In the genomic region with DNA sequence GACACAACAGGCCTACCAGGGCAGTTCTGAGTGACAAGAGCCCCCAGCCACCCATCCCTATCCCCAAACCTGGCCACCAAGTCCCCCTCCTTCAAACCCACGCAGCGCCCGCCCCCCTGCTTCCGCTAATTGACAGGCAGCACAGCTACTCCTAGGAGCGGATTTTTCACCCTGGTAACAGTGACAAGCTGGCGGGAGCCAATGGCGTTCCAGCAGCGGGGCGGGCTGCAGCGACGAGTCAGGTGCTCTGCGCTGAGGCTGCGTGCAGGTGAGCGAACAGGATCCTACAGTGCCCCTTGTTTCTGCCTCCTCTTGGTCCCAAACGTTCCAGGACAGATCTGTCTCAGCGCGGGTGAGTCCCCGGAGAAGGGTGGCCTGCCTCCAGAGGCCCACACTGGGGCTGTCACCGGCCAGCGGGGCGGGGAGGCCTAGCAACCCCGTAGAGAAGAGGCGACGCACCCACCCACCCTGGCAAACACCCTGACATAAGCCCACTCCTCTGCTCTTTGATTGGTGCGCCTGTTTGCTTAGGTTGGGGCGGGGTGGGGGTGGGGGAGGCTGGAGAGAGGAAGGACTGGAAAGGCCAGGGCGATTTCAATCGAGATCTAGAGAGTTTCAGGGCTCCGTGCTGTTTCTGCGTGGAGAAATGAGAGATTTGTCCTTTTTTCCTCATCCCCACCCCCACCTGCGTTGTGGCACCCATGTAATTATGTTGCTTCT, we compare ENCODE assay signal across 8 mouse cellular contexts. TPM values are rescaled to one million over a fixed set of nuclear protein-coding genes. Genes with fewer than 3 reads are reported as not detected.
DNase-seq lines count a peak whose midpoint lies in the region; ATAC-seq lines count a peak whose summit lies in the region.

A gene (plus strand): TSS at position 183 of the 720 bp plus-strand sequence.

- no peaks in the 10 kb centered on the region for H3K27me3 ChIP-seq in heart, embryonic 13.5 days (replicated peaks)
- no peaks in the 10 kb centered on the region for H3K27me3 ChIP-seq in liver, embryonic 11.5 days (replicated peaks; ENCODE audit: control insufficient read depth, insufficient read depth, low read length)
- no peaks in the 10 kb centered on the region for H3K27me3 ChIP-seq in stomach, embryonic 14.5 days (ENCODE audit: control insufficient read depth, insufficient read depth, low read length)

- peaks cover 3% of the 10 kb centered on the region; the same call in 1 of the 2 replicates for H3K4me1 ChIP-seq in brown adipose tissue, adult 24 weeks (ENCODE audit: control insufficient read depth, insufficient read depth, insufficient read length, low read length)
- H3K4me1 ChIP-seq in heart, embryonic 13.5 days: peaks cover 7% of the 10 kb centered on the region; the same call in 1 of the 2 replicates
- H3K4me1 ChIP-seq in liver, embryonic 11.5 days (replicated peaks; ENCODE audit: control insufficient read depth, insufficient read depth, low read length): no peaks in the 10 kb centered on the region
- H3K4me1 ChIP-seq in stomach, embryonic 14.5 days (ENCODE audit: control insufficient read depth, insufficient read depth, low read length): no peaks in the 10 kb centered on the region

- H3K27ac ChIP-seq in brown adipose tissue, adult 24 weeks (replicated peaks; ENCODE audit: low read depth, low read length): no peak within 1 kb of the TSS
- no peak within 1 kb of the TSS for H3K27ac ChIP-seq in heart, embryonic 13.5 days (replicated peaks)
- H3K27ac ChIP-seq in liver, embryonic 11.5 days (ENCODE audit: low read depth, low read length): no peak within 1 kb of the TSS
- H3K27ac ChIP-seq in stomach, embryonic 14.5 days (ENCODE audit: low read length): peak within 1 kb of the TSS; percentile 75

- DNase-seq in CD4-positive helper T cell, adult 2 months (ENCODE audit: low read depth, low spot score): peak; percentile 84
- DNase-seq in fibroblast of lung, adult 2 months (ENCODE audit: low read depth): peak; percentile 30
- DNase-seq in kidney, postnatal 10 days: peak; percentile 90
- DNase-seq in liver, embryonic 11.5 days (ENCODE audit: low spot score): peak; percentile 64
- DNase-seq in natural killer cell, adult 2 months (ENCODE audit: low spot score in 2 of 2): peak; percentile 80 to 81

- H3K9me3 ChIP-seq in heart, embryonic 13.5 days: no peaks in the 10 kb centered on the region
- no peaks in the 10 kb centered on the region for H3K9me3 ChIP-seq in liver, embryonic 11.5 days (ENCODE audit: control insufficient read depth, low read length)
- H3K9me3 ChIP-seq in stomach, embryonic 14.5 days (ENCODE audit: control insufficient read depth, low read depth, low read length): no peaks in the 10 kb centered on the region

- WGBS in heart, embryonic 13.5 days: under 1% methylated on average over 31 of the region's 31 CpGs
- under 1% methylated on average over 31 of the region's 31 CpGs for WGBS in liver, embryonic 11.5 days
- under 1% methylated on average over 31 of the region's 31 CpGs for WGBS in stomach, embryonic 14.5 days

- ATAC-seq in heart, embryonic 13.5 days (ENCODE audit: extremely low read depth, insufficient number of reproducible peaks, low FRiP score, low TSS enrichment): peak; percentile 42
- ATAC-seq in liver, embryonic 11.5 days (replicated peaks; ENCODE audit: low FRiP score): peak; percentile 90
- ATAC-seq in stomach, embryonic 14.5 days (ENCODE audit: insufficient number of reproducible peaks, insufficient read depth, low FRiP score, low read depth): peak; percentile 96

- peak within 1 kb of the TSS; percentile 91 for H3K9ac ChIP-seq in heart, embryonic 13.5 days
- peak within 1 kb of the TSS; percentile 55 for H3K9ac ChIP-seq in liver, embryonic 11.5 days (ENCODE audit: low read depth, low read length)
- H3K9ac ChIP-seq in stomach, embryonic 14.5 days (replicated peaks; ENCODE audit: low read depth, low read length): peak within 1 kb of the TSS; percentile 48; the same call in 1 of the 2 replicates

- H3K36me3 ChIP-seq in heart, embryonic 13.5 days: peaks cover 18% of the 10 kb centered on the region
- H3K36me3 ChIP-seq in liver, embryonic 11.5 days (ENCODE audit: control insufficient read depth, insufficient read depth, low read length): no peaks in the 10 kb centered on the region
- H3K36me3 ChIP-seq in stomach, embryonic 14.5 days (ENCODE audit: control insufficient read depth, insufficient read depth, low read length): no peaks in the 10 kb centered on the region; the same call in 1 of the 2 replicates

- peak within 1 kb of the TSS; percentile 86 for H3K4me3 ChIP-seq in brown adipose tissue, adult 24 weeks (ENCODE audit: insufficient read depth, low read depth, low read length)
- peak within 1 kb of the TSS; percentile 77 for H3K4me3 ChIP-seq in heart, embryonic 13.5 days
- H3K4me3 ChIP-seq in liver, embryonic 11.5 days (ENCODE audit: low read depth, low read length): peak within 1 kb of the TSS; percentile 63
- H3K4me3 ChIP-seq in stomach, embryonic 14.5 days (ENCODE audit: low read depth, low read length): peak within 1 kb of the TSS; percentile 58

- H3K4me2 ChIP-seq in heart, embryonic 13.5 days: peak within 1 kb of the TSS; percentile 93
- H3K4me2 ChIP-seq in liver, embryonic 11.5 days: peak within 1 kb of the TSS; percentile 90
- peak within 1 kb of the TSS; percentile 83 for H3K4me2 ChIP-seq in stomach, embryonic 14.5 days (replicated peaks; ENCODE audit: low read depth, low read length)

RNA-seq across cellular contexts. Expression of the gene that starts here (rescaled TPM):
- polyA plus RNA-seq in brown adipose tissue, adult 24 weeks (2012; ENCODE audit: insufficient read depth, insufficient read length, missing spikeins): 44.9 and 46.4 TPM in 2 replicates
- polyA plus RNA-seq in heart, embryonic 13.5 days (2015; fragmentation: Nextera tagmentation; extraction: Ambion mirVana): 15.8 and 16.2 TPM in 2 replicates
- 5.9 and 6.2 TPM in 2 replicates for polyA plus RNA-seq in liver, embryonic 11.5 days (2014; fragmentation: Nextera tagmentation; extraction: Ambion mirVana)
- polyA plus RNA-seq in stomach, embryonic 14.5 days (2014; fragmentation: Nextera tagmentation; extraction: Ambion mirVana): 19.1 and 19.9 TPM in 2 replicates

Comparison
In these comparisons a context has a peak if more than half of its experiments do, and no peak if none do; other contexts are left out.
1. DNase-seq: peak in every context shown above with its lines; median percentile 90 in kidney, postnatal 10 days; 84 in CD4-positive helper T cell, adult 2 months; 80 in natural killer cell, adult 2 months; 64 in liver, embryonic 11.5 days; 30 in fibroblast of lung, adult 2 months.
2. ATAC-seq: peak in every context shown above with its lines; median percentile 96 in stomach, embryonic 14.5 days; 90 in liver, embryonic 11.5 days; 42 in heart, embryonic 13.5 days.